Mouse (Mus musculus) stomach, postnatal 0 days (tissue): Measurements from ENCODE around the gene Gm49383.
A peak's percentile ranks its signal among the peaks of the same experiment; 100 is the strongest.

ENCODE experiments used
- CTCF ChIP-seq: IDR thresholded peaks from 2 replicates; pipeline ENCODE4 v1.5.1; 2016; ENCODE audit warnings: antibody characterized with exemption, low read depth, mild to moderate bottlenecking, moderate library complexity
- EP300 ChIP-seq: optimal IDR thresholded peaks from 2 replicates; pipeline ENCODE3; 2016; ENCODE audit warnings: antibody characterized with exemption

DNA sequence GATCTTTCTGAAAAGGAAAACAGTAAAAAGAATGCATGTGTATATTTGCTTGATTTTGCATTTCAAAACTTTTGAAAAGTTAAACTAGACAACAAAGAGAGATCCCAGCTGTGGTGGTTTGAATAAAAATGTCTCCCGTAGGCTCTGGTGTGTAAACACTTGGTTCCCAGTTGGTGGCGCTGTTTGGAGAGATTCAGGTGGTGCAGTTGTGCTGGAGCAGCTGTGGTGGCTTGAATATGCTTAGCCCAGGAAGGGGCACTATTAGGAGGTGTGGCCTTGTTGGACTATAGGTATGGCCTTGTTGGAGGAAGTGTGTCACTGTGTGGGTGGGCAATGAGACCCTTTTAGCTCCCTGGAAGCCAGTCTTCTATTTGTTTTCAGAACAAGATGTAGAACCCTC lies 32.3 kb upstream of the Gm49383 start:
- TF ChIP-seq CTCF (peak; percentile 59), EP300 (no peak)
